Mouse (Mus musculus) ES-E14 (cell line): Measurements from ENCODE around the gene Otop2. TPM values are rescaled to one million over a fixed set of nuclear protein-coding genes. Genes with fewer than 3 reads are reported as not detected.

Experiments used
- DNase-seq: peaks from one replicate; pipeline ENCODE4 v3.0.0-alpha.2; 2013; ENCODE audit warnings: low read depth, low spot score
- H3K27ac ChIP-seq: 2 replicates; pipeline ENCODE4 v1.5.1; 2012; ENCODE audit warnings: low read depth, mild to moderate bottlenecking, low read length, moderate library complexity, mixed read lengths; ENCODE audit not compliant: poor library complexity, insufficient read depth, severe bottlenecking
- H3K36me3 ChIP-seq: 2 replicates; pipeline ENCODE4 v1.6.1; 2012; ENCODE audit warnings: mild to moderate bottlenecking, low read length, moderate library complexity, mixed read lengths; ENCODE audit not compliant: control insufficient read depth, poor library complexity, insufficient read depth, severe bottlenecking
- H3K4me1 ChIP-seq, 2 experiments: fragments of 150-350 bp in 1 of 2; sonication (generic) in 1 of 2; 2 replicates each; pipeline ENCODE4 v1.6.1; 2012; ENCODE audit warnings: low read length in 2 of 2, mild to moderate bottlenecking in 1 of 2, mixed read lengths in 1 of 2; ENCODE audit not compliant: control insufficient read depth in 2 of 2, insufficient read depth in 2 of 2, poor library complexity in 1 of 2
- H3K4me3 ChIP-seq, 2 experiments: fragments of 150-350 bp in 1 of 2; sonication (generic) in 1 of 2; 2 replicates each; pipeline ENCODE4 v1.5.1; 2012; ENCODE audit warnings: low read length in 2 of 2, low read depth in 1 of 2, mild to moderate bottlenecking in 1 of 2, mixed read lengths in 1 of 2; ENCODE audit not compliant: insufficient read depth in 1 of 2, poor library complexity in 1 of 2, severe bottlenecking in 1 of 2
- H3K9ac ChIP-seq: 2 replicates; pipeline ENCODE4 v1.6.1; 2012; ENCODE audit warnings: low read depth, mild to moderate bottlenecking, low read length, mixed read lengths; ENCODE audit not compliant: poor library complexity, insufficient read depth, severe bottlenecking
- H3K9me3 ChIP-seq: fragments of 150-350 bp; sonication (generic); 2 replicates; pipeline ENCODE4 v1.6.1; 2012; ENCODE audit warnings: low read depth, mild to moderate bottlenecking, low read length; ENCODE audit not compliant: control insufficient read depth, insufficient read depth
- CHD2 ChIP-seq: IDR thresholded peaks from 2 replicates; pipeline ENCODE4 v1.6.1; 2014; ENCODE audit warnings: mild to moderate bottlenecking, low read depth, low read length, inconsistent platforms
- HCFC1 ChIP-seq: IDR thresholded peaks from 2 replicates; pipeline ENCODE4 v1.6.1; 2012; ENCODE audit warnings: low read length, inconsistent platforms, borderline replicate concordance; ENCODE audit not compliant: insufficient read depth
- MAFK ChIP-seq: IDR thresholded peaks from 2 replicates; pipeline ENCODE4 v1.6.1; 2014; ENCODE audit warnings: mild to moderate bottlenecking, low read depth, low read length, inconsistent platforms; ENCODE audit not compliant: insufficient read depth
- ZC3H11A ChIP-seq: IDR thresholded peaks from 2 replicates; pipeline ENCODE4 v1.6.1; 2012; ENCODE audit warnings: low read depth, mild to moderate bottlenecking, inconsistent platforms, low read length, borderline replicate concordance
- ZNF384 ChIP-seq: IDR thresholded peaks from 2 replicates; pipeline ENCODE4 v1.6.1; 2012; ENCODE audit warnings: low read depth, low read length, inconsistent platforms
- in situ Hi-C, 2 experiments: fragments of 600-800 bp; cut with MboI; formaldehyde crosslinking; loops; one replicate each; pipeline ENCODE4 v1.15.1; 2025; ENCODE audit warnings: low sequenced_read_pairs in 2 of 2, inconsistent platforms in 1 of 2; ENCODE audit not compliant: unreplicated experiment in 2 of 2
- total RNA-seq: library from RNA; depleted of rRNA; stranded (reverse); fragments of 300-350 nt; gene quantifications from 2 replicates; pipeline ENCODE4 v1.2.3, GENCODE M21; 2012

The Otop2 gene
- total RNA-seq, 1 experiment, result 0.18 TPM

DNA sequence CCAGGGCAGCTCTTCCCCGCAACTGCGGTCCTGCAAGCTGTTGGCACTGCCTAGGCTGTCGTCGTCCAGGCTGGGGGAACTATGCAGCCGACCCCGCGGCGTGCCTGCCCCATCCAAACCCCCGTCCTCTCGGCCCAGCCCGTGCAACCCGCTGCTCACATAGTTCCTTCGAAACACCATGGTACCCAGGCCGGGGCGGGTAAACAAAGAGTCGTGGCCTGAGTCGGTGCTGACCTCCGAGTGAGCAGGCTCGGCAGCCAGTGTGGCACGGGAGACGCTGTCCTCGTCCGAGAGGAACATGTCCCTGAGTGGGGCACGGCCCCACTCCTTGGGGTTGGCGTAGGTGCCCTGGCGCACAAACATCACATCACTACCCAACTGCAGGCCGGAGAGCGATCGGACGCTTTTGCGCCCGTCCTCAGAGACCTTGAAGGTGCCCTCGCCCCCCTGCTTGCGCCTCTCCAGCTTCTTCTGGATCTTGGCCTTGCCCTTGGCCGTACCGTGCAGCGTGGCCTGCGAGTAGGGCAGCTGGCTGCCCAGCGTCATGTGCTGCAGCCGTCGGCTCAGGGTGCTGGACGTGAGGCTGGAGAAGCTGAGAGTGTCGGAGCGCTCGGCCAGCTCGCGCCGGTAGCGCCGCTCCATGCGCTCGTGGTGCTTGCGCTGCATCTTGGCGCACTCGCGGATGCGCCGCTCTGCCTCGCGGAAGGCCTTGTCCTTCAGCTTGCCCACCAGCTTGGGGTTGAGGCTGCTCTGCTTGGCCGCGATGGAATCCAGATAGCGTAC is 11.5 kb downstream of the Otop2 start:
- DNase-seq, result no peak
- TF ChIP-seq CHD2 (no peak), HCFC1 (no peak), ZNF384 (no peak), MAFK (no peak), ZC3H11A (no peak)
- Histone ChIP-seq H3K27ac (no peak overlapping the region), H3K4me1 (peaks cover 2 to 6% of the 10 kb centered on the region in 2 experiments; a peak in 1 of 4 replicates), H3K36me3 (no peaks in the 10 kb centered on the region), H3K4me3 (peak overlapping the region; percentile 49 to 56), H3K9me3 (no peaks in the 10 kb centered on the region), H3K9ac (peak overlapping the region; percentile 27; the same call in 1 of the 2 replicates)
- in situ Hi-C loops, result no loop called here

DNA sequence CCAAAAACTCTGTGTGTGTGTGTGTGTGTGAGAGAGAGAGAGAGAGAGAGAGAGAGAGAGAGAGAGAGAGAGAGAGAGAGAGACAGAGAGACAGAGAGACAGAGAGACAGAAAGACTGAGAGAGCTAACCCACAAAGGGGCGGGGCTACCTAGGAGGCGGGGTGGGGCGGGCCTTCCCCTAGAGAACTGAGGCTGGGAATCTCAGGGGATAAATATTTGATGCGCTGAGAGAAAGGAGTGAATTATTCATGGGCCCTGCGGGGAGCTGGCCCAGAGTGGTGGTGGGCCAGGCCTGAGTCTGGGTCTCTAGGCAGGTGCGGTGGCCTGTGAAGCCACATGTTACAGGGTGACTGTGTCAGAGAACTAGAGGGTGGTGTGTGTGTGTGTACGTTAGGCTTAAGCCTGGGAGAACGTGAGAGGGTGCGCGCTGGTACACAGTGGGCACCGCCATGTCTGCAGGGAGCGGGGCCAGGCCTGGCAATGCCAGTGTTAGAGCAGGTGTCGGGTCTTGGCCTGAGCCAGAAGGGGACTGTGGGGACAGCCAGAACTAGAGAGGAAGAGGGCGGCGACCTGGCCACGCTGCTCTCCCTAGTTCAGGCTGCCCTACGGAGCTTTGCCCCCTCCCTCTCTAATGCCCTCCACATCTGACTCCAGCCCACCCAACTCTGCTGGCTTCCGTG is 12.9 kb downstream of the Otop2 start:
- Histone ChIP-seq H3K4me3 (peak overlapping the region in 1 of 2 experiments; percentile 41; a peak in 1 of 4 replicates), H3K27ac (no peak overlapping the region), H3K9me3 (no peaks in the 10 kb centered on the region), H3K36me3 (no peaks in the 10 kb centered on the region), H3K9ac (no peak overlapping the region), H3K4me1 (peaks cover 2 to 9% of the 10 kb centered on the region in 2 experiments; a peak in 1 of 4 replicates)
- TF ChIP-seq MAFK (no peak), HCFC1 (no peak), CHD2 (no peak), ZNF384 (no peak), ZC3H11A (no peak)
- no peak for DNase-seq
- in situ Hi-C loops, result no loop called here

DNA sequence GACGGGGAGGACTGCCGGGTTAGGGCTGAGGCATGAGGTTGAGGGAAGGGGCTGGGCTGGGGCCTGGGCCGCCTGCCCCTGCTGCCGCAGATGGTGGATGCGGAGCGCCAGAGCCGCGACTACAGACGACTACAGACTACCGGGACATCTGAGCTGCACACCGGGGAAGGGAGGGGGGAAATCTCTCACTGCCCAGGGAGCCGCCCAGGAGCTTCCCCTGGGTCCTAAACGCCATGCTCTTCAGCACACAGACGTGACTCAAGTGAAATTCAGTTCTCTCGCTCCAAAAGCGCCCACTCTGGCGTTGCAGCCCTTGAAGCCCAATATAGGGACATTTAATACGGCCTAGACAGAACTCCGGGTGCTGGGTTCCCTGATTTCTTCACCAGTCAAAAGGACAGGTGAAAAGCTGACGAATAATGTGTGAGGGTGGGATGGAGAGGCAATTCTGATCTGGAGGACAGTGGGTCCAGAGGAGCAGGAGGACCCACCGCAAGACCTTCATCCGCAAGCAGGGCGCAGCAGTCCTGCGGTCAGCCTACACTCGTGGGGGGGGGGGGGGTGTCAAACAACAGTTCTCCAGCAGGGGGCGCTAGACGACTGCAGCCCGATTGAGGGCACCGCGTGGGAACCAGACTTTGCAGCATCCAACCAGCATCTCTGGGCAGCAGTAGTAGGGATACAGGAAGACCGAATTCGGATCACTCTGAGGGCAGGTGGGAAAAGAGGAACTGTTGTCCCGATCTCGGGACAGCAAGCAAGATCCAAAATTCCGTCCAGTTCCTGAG is 15.1 kb downstream of the Otop2 start, which contains the start of gene Ush1g:
Ush1g (minus strand) TSS at position 136 of the 788 bp plus-strand sequence.
- peaks cover 2 to 10% of the 10 kb centered on the region in 2 experiments; a peak in 1 of 4 replicates for H3K4me1 ChIP-seq
- H3K9ac ChIP-seq, result no peak within 1 kb of the TSS
- no peaks in the 10 kb centered on the region for H3K36me3 ChIP-seq
- H3K4me3 ChIP-seq, result peak within 1 kb of the TSS in 1 of 2 experiments; percentile 38; a peak in 2 of 4 replicates
- in situ Hi-C loops, result no loop called here
- DNase-seq, result peak; percentile 56
- H3K27ac ChIP-seq, result no peak within 1 kb of the TSS
- no peaks in the 10 kb centered on the region for H3K9me3 ChIP-seq
- TF ChIP-seq ZC3H11A (no peak), CHD2 (no peak), ZNF384 (no peak), MAFK (no peak), HCFC1 (no peak)

DNA sequence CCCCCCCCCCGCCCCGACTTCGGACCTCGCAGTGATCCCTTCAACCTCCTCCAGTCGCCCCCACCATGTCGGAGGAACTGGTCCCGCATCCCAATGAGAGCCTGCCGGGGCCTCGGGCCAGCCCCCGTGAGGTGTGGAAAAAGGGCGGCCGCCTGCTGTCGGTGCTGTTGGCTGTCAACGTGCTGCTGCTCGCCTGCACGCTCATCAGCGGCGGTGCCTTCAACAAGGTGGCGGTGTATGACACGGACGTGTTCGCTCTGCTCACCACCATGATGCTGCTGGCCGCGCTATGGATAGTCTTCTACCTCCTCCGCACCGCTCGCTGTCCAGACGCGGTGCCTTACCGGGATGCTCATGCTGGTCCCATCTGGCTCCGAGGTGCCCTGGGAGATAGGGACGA is 16.4 kb downstream of the Otop2 start:
- DNase-seq, result no peak
- H3K27ac ChIP-seq, result no peak overlapping the region
- no peak overlapping the region for H3K9ac ChIP-seq
- peaks cover 0 to 10% of the 10 kb centered on the region in 2 experiments; a peak in 1 of 4 replicates for H3K4me1 ChIP-seq
- H3K4me3 ChIP-seq, result peak overlapping the region; percentile 12 to 38; a peak in 1 of 4 replicates
- no peaks in the 10 kb centered on the region for H3K9me3 ChIP-seq
- no peaks in the 10 kb centered on the region for H3K36me3 ChIP-seq
- TF ChIP-seq MAFK, result no peak
- TF ChIP-seq HCFC1, result no peak
- TF ChIP-seq CHD2, result no peak
- in situ Hi-C loops, result no loop called here
